In the genomic region with DNA sequence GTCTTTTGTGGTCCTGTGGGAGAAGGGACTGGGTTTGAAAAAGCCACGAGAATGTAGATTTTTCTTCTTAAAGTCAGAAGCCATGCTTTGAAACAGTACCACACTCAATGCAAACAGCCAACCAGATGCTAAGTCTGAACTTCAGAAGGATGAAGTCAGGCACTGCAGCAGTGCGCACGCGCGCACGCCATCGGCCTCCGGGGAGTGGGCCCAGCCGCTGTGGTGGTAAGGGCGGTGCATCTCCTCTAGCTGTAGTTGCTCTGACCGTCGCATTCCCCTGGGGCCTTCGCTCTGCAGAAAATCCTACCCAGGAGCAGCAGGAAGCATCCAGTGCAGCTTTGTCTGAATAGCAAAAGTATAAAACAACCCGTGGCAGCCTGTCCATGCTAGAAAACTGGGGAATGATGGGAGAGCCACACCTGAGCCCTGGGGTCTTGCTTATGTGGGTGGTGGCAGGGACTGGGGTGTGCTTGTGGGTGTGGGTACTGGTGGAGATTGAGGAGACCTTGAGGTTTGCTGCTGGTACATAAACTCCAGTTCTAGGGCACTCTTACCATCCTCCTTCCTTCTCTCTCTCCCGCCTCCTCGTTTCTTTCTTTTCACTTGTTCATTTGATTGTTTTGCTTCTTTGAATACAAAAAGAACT, we compare ENCODE assay signal across 8 mouse cellular contexts. TPM values are rescaled to one million over a fixed set of nuclear protein-coding genes. Genes with fewer than 3 reads are reported as not detected.
DNase-seq lines count a peak whose midpoint lies in the region; ATAC-seq lines count a peak whose summit lies in the region.

No protein-coding gene starts in this region.

- H3K9ac ChIP-seq in embryonic facial prominence, embryonic 12.5 days = no peak overlapping the region

- no peaks in the 10 kb centered on the region for H3K27me3 ChIP-seq in embryonic facial prominence, embryonic 12.5 days

- 20% methylated on average over 16 of the region's 16 CpGs for WGBS in embryonic facial prominence, embryonic 12.5 days

- peak overlapping the region; percentile 46 for H3K4me2 ChIP-seq in embryonic facial prominence, embryonic 12.5 days (replicated peaks)

- no peaks in the 10 kb centered on the region for H3K36me3 ChIP-seq in embryonic facial prominence, embryonic 12.5 days

- peak overlapping the region; percentile 14; the same call in 1 of the 2 replicates for H3K27ac ChIP-seq in embryonic facial prominence, embryonic 12.5 days

- H3K4me1 ChIP-seq in embryonic facial prominence, embryonic 12.5 days = peaks cover 5% of the 10 kb centered on the region; the same call in 1 of the 2 replicates

- no peaks in the 10 kb centered on the region for H3K9me3 ChIP-seq in embryonic facial prominence, embryonic 12.5 days

- ATAC-seq in embryonic facial prominence, embryonic 12.5 days (ENCODE audit: insufficient number of reproducible peaks, insufficient read depth, low FRiP score, low TSS enrichment) = peak; percentile 80

- DNase-seq in left cerebral cortex, adult 18-20 months (ENCODE audit: low spot score in 2 of 2) = peak; percentile 47 to 49
- DNase-seq in left cerebral cortex, adult 11 months (ENCODE audit: low spot score) = no peak
- peak; percentile 31 for DNase-seq in left cerebral cortex, postnatal 4 days
- peak; percentile 62 to 74 for DNase-seq in right cerebral cortex, postnatal 10 days (ENCODE audit: low spot score in 2 of 2)
- no peak for DNase-seq in adrenal gland, adult (ENCODE audit: inconsistent age in 2 of 2, low spot score in 1 of 2)
- no peak for DNase-seq in gastrocnemius, postnatal 36 days
- no peak for DNase-seq in urinary bladder, postnatal 4 days (ENCODE audit: low spot score in 2 of 2)

- H3K4me3 ChIP-seq in embryonic facial prominence, embryonic 12.5 days = peak overlapping the region; percentile 20; the same call in 1 of the 2 replicates

- intact Hi-C loops in left cerebral cortex, postnatal 4 days (cut with DNase I) = no loop called here
- intact Hi-C loops in gastrocnemius, postnatal 36 days (cut with DNase I) = no loop called here

RNA-seq across cellular contexts. Expression of gene Phactr3, which starts 56.6 kb away (rescaled TPM):
- 100 to 1,000 TPM; 143 to 145 TPM for total RNA-seq in left cerebral cortex, adult 18-20 months (2021)
- 3.1 and 3.4 TPM in 2 replicates for polyA plus RNA-seq in embryonic facial prominence, embryonic 12.5 days (2016; fragmentation: Nextera tagmentation; extraction: Ambion mirVana)
- total RNA-seq in left cerebral cortex, postnatal 4 days (2021) = 100 to 1,000 TPM; 128 to 133 TPM
- not detected for total RNA-seq in gastrocnemius, postnatal 36 days (2021)

Comparison
In these comparisons a context has a peak if more than half of its experiments do, and no peak if none do; other contexts are left out.
1. DNase-seq: peak in left cerebral cortex, adult 18-20 months (2 of 2), left cerebral cortex, postnatal 4 days (single experiment) and right cerebral cortex, postnatal 10 days (2 of 2); none in left cerebral cortex, adult 11 months (single experiment), adrenal gland, adult (0 of 2), gastrocnemius, postnatal 36 days (0 of 2) and urinary bladder, postnatal 4 days (0 of 2).
2. RNA of gene Phactr3, which starts 56.6 kb away (total RNA-seq): 143 to 145 TPM in left cerebral cortex, adult 18-20 months and 128 to 133 TPM in left cerebral cortex, postnatal 4 days; not detected in gastrocnemius, postnatal 36 days; every median in the first group is over 100 times any median in the second.